Mouse (Mus musculus) midbrain, embryonic 10.5 days (tissue): ENCODE results near the gene Cenpe. TPM values are rescaled to one million over a fixed set of nuclear protein-coding genes. Genes with fewer than 3 reads are reported as not detected.
A peak's percentile ranks its signal among the peaks of the same experiment; 100 is the strongest.

Experiments
- DNase-seq: peaks from one replicate; pipeline ENCODE4 v3.0.0-alpha.2; 2017; ENCODE audit warnings: low spot score
- H3K27ac ChIP-seq: fragments of 300-500 bp; sonication (generic); replicated peaks from 2 replicates; pipeline ENCODE4 v1.5.1; 2016; ENCODE audit warnings: mild to moderate bottlenecking
- H3K27me3 ChIP-seq: fragments of 300-500 bp; sonication (generic); 2 replicates; pipeline ENCODE4 v1.6.1; 2016; ENCODE audit warnings: low read depth, mild to moderate bottlenecking; ENCODE audit not compliant: poor library complexity, severe bottlenecking
- H3K36me3 ChIP-seq: fragments of 300-500 bp; sonication (generic); 2 replicates; pipeline ENCODE4 v1.6.1; 2016; ENCODE audit warnings: mild to moderate bottlenecking, moderate library complexity
- H3K4me1 ChIP-seq: fragments of 300-500 bp; sonication (generic); 2 replicates; pipeline ENCODE4 v1.6.1; 2016
- H3K4me3 ChIP-seq: fragments of 300-500 bp; sonication (generic); 2 replicates; pipeline ENCODE4 v1.5.1; 2016; ENCODE audit warnings: mild to moderate bottlenecking, moderate library complexity
- H3K9me3 ChIP-seq: fragments of 300-500 bp; sonication (generic); replicated peaks from 2 replicates; pipeline ENCODE4 v1.6.1; 2016; ENCODE audit warnings: mild to moderate bottlenecking
- WGBS: fragments of 180-500 bp; shearing (Covaris S2); methylation state at CpG from one replicate; pipeline ENCODE4 v1.1.7; 2016; 5-methylcytosine and 5-hydroxymethylcytosine counted together
- polyA plus RNA-seq: library from polyadenylated mRNA; unstranded; fragments of >200 nt; fragmentation: Nextera tagmentation; extraction: Ambion mirVana; gene quantifications from 2 replicates; pipeline ENCODE4 v1.2.1, GENCODE M21; 2016

Cenpe gene
- polyA plus RNA-seq, 1 experiment from 2014 or later = 34.8 TPM

- Histone ChIP-seq H3K27me3 (no peaks in the 10 kb centered on the region), H3K4me3 (no peak overlapping the region), H3K36me3 (no peaks in the 10 kb centered on the region), H3K9me3 (no peaks in the 10 kb centered on the region), H3K4me1 (no peaks in the 10 kb centered on the region), H3K27ac (no peak overlapping the region)
- WGBS = 88% methylated on average over 8 of the region's 8 CpGs
- DNase-seq = no peak
Observed at GRCm38 (mm10) chr3:135288138-135288750, 75.9 kb downstream of the Cenpe start.

- 94% methylated on average over 1 of the region's 1 CpGs for WGBS
- H3K9me3 ChIP-seq = no peaks in the 10 kb centered on the region
- H3K27ac ChIP-seq = no peak overlapping the region
- no peaks in the 10 kb centered on the region for H3K27me3 ChIP-seq
- peaks cover 4% of the 10 kb centered on the region for H3K4me1 ChIP-seq
- no peak overlapping the region for H3K4me3 ChIP-seq
- no peak for DNase-seq
- no peaks in the 10 kb centered on the region for H3K36me3 ChIP-seq
Observed at GRCm38 (mm10) chr3:135289148-135289547, 76.8 kb downstream of the Cenpe start.

- peak; percentile 55 for DNase-seq
- Histone ChIP-seq H3K36me3 (no peaks in the 10 kb centered on the region), H3K4me3 (no peak overlapping the region), H3K9me3 (no peaks in the 10 kb centered on the region), H3K27ac (no peak overlapping the region), H3K27me3 (no peaks in the 10 kb centered on the region), H3K4me1 (peaks cover 4% of the 10 kb centered on the region)
- WGBS = 95% methylated on average over 7 of the region's 7 CpGs
Observed at GRCm38 (mm10) chr3:135290249-135290894, 78.0 kb downstream of the Cenpe start.

GRCm38 (mm10) chr3:135293703-135294102, 81.4 kb downstream of the Cenpe start:
- Histone ChIP-seq H3K4me1 (peaks cover 4% of the 10 kb centered on the region), H3K36me3 (no peaks in the 10 kb centered on the region), H3K4me3 (no peak overlapping the region), H3K9me3 (no peaks in the 10 kb centered on the region), H3K27ac (no peak overlapping the region), H3K27me3 (no peaks in the 10 kb centered on the region)
- 54% methylated on average over 7 of the region's 7 CpGs for WGBS
- no peak for DNase-seq

- 90% methylated on average over 1 of the region's 1 CpGs for WGBS
- Histone ChIP-seq H3K27me3 (no peaks in the 10 kb centered on the region), H3K9me3 (no peaks in the 10 kb centered on the region), H3K36me3 (no peaks in the 10 kb centered on the region), H3K4me1 (peaks cover 4% of the 10 kb centered on the region), H3K27ac (no peak overlapping the region), H3K4me3 (no peak overlapping the region)
- DNase-seq = no peak
Observed at GRCm38 (mm10) chr3:135295559-135295958, 83.2 kb downstream of the Cenpe start.

- no peaks in the 10 kb centered on the region for H3K36me3 ChIP-seq
- no peak overlapping the region for H3K4me3 ChIP-seq
- H3K4me1 ChIP-seq = peaks cover 11% of the 10 kb centered on the region
- 0 out of 2 replicates have a peak, but pooled peaks cover 5% of the 10 kb centered on the region for H3K27me3 ChIP-seq
- H3K9me3 ChIP-seq = no peaks in the 10 kb centered on the region
- no peak for DNase-seq
- H3K27ac ChIP-seq = no peak overlapping the region
- WGBS = 86% methylated on average over 3 of the region's 3 CpGs
Observed at GRCm38 (mm10) chr3:135298560-135298959, 86.2 kb downstream of the Cenpe start.

GRCm38 (mm10) chr3:135300081-135300480, 87.7 kb downstream of the Cenpe start:
- no peak for DNase-seq

GRCm38 (mm10) chr3:135304060-135304459, 91.7 kb downstream of the Cenpe start:
- Histone ChIP-seq H3K27me3 (peaks cover 34% of the 10 kb centered on the region), H3K27ac (peak overlapping the region; percentile 73), H3K9me3 (no peaks in the 10 kb centered on the region), H3K4me3 (0 out of 2 replicates have a peak overlapping the region, but pooled peaks have one; percentile 14), H3K4me1 (peaks cover 54% of the 10 kb centered on the region), H3K36me3 (no peaks in the 10 kb centered on the region)
- DNase-seq = peak; percentile 54
- 11% methylated on average over 6 of the region's 6 CpGs for WGBS

More at GRCm38 (mm10) chr3:135300081-135300480, 87.7 kb downstream of the Cenpe start:
- no peak overlapping the region for H3K4me3 ChIP-seq
- 82% methylated on average over 6 of the region's 6 CpGs for WGBS
- H3K36me3 ChIP-seq = no peaks in the 10 kb centered on the region
- peaks cover 24% of the 10 kb centered on the region for H3K4me1 ChIP-seq
- no peaks in the 10 kb centered on the region for H3K9me3 ChIP-seq
- 0 out of 2 replicates have a peak, but pooled peaks cover 5% of the 10 kb centered on the region for H3K27me3 ChIP-seq
- no peak overlapping the region for H3K27ac ChIP-seq

- peak; percentile 46 for DNase-seq
- 5% methylated on average over 9 of the region's 9 CpGs for WGBS
- Histone ChIP-seq H3K4me1 (peaks cover 54% of the 10 kb centered on the region), H3K27ac (peak overlapping the region; percentile 73), H3K4me3 (0 out of 2 replicates have a peak overlapping the region, but pooled peaks have one; percentile 14), H3K9me3 (no peaks in the 10 kb centered on the region), H3K27me3 (peaks cover 34% of the 10 kb centered on the region), H3K36me3 (no peaks in the 10 kb centered on the region)
Observed at GRCm38 (mm10) chr3:135304566-135304965, 92.2 kb downstream of the Cenpe start.

GRCm38 (mm10) chr3:135307411-135308259, 95.3 kb downstream of the Cenpe start, which contains the start of gene Slc9b2:
Gene Slc9b2, plus strand, starts transcription at chr3:135307700.
- DNase-seq = peak; percentile 50
- 15% methylated on average over 28 of the region's 28 CpGs for WGBS
- Histone ChIP-seq H3K4me1 (peaks cover 55% of the 10 kb centered on the region), H3K27me3 (peaks cover 29% of the 10 kb centered on the region), H3K36me3 (no peaks in the 10 kb centered on the region), H3K9me3 (no peaks in the 10 kb centered on the region), H3K27ac (peak within 1 kb of the TSS; percentile 72), H3K4me3 (peak within 1 kb of the TSS; percentile 51)

- Histone ChIP-seq H3K4me3 (no peak overlapping the region), H3K27me3 (peaks cover 5% of the 10 kb centered on the region), H3K27ac (peak overlapping the region; percentile 42), H3K4me1 (peaks cover 14% of the 10 kb centered on the region), H3K36me3 (no peaks in the 10 kb centered on the region), H3K9me3 (0 out of 2 replicates have a peak, but pooled peaks cover 7% of the 10 kb centered on the region)
- WGBS = 11% methylated on average over 2 of the region's 2 CpGs
- no peak for DNase-seq
Observed at GRCm38 (mm10) chr3:135312916-135313491, 100.7 kb downstream of the Cenpe start.

GRCm38 (mm10) chr3:135313727-135314126, 101.4 kb downstream of the Cenpe start:
- Histone ChIP-seq H3K27ac (no peak overlapping the region), H3K4me3 (no peak overlapping the region), H3K27me3 (no peaks in the 10 kb centered on the region), H3K4me1 (peaks cover 11% of the 10 kb centered on the region), H3K36me3 (no peaks in the 10 kb centered on the region), H3K9me3 (0 out of 2 replicates have a peak, but pooled peaks cover 7% of the 10 kb centered on the region)
- DNase-seq = peak; percentile 58
- WGBS = 45% methylated on average over 2 of the region's 2 CpGs
